Mouse (Mus musculus): ENCODE measurements around the gene Zbtb14.

The Zbtb14 gene

GRCm38 (mm10) chr17:69382511-69383100, at the start of gene Zbtb14:
Gene Zbtb14 (plus strand): TSS chr17:69383050.
- peak; percentile 71 for DNase-seq (ENCODE audit: low spot score)

DNA sequence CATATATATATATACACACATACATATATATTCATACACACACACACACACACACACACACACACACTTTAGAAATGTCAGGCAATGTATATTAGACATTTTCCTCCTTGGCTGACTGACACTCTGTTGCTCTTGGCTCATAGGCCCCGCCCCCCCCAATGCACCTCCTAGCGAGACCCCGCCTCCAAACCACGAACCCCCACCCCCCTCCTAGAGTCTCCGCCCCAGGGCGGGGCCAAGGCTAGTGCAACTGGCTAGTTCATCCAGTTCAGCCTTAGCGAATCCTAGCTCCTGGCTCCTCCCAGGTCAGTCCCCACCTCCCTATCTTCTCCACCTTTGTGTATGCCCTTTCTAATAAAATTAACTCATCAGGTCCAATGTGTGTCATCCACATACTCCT, 36.8 kb upstream of the Zbtb14 start:
- DNase-seq (ENCODE audit: low spot score): no peak

DNA sequence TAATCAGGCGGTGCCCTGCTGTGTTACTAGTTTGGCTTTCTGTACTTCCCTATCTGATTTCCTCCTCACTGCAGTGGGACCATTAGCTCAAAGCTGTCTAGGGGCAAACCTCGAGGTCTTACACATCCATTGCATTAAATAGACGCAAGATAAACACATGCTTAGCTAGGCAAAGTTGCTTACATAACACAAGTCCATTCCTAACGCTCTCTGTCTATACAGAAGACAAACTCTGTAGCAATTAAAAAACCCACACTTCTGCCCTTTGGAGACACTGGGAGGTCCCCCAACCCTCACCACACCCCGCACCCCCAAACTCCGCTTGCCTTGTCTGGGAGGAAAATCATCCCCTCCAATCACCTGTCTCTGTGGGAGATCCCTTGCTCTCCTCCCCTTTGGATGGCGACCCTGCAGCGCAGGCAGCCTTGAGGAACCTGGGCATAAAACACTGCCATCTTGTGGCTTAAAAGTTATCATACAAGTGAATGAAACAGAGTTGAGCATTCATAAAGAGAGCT, 33.8 kb upstream of the Zbtb14 start:
- DNase-seq (ENCODE audit: low spot score): peak; percentile 33

- no peak for DNase-seq (ENCODE audit: low spot score)
Measured at GRCm38 (mm10) chr17:69365049-69365448, 17.8 kb upstream of the Zbtb14 start.

DNA sequence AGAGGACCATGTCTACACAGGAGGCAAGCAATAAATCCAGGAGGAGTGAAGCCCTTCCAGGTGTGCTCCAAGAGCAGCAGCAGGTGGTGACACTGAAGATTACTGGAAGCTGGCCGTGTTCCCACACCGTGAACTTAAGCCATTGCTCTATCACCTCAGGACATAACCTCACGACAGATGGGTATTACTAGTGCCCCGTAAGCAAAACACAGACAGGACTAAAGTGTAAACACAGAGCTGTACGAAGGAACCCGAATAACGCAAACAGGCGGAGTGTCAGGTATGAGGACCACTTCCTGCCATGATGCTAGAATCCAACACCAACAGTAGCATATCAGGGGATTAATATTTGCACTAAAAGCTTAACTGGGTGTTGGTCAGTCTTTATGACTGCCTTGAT, 2.0 kb upstream of the Zbtb14 start:
- no peak for DNase-seq (ENCODE audit: low spot score)

DNA sequence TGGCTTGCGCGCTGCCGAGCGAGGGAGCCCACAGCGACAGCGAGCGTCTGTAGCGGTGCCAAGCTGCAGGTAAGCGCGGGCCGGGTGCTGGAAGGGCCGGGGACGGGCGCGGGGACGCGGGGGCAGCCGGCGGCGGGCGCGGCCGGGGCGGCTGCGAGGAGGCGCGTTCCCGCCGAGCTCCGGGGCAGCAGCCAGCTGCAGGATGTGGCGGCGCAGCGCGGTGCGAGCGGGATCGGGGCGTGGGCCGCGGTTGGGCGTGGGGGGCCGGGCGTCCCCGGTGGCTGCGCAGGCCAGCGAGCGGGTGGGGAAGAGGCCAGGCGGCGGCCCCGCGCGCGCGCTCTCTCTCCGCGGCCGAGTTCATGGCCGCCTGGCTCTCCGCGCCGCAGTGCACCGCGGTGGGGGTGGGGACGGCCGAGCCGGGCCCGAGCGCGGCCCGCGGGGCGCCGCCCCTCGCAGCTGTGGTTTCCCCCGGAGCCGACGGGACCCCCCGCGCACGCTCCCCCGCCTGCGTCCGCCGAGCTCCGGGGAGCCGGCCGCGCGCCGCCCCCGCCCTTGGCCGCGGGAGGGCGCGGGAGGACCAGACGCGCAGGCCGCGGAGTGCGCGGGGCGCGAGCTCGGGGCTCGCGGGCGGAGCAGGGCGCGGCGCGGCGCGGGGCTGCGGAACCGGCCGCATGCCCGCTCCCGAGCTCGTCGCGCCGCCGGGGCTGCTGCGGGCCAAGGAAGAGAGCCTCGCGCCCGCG, 521 bp downstream of the Zbtb14 start:
- DNase-seq (ENCODE audit: low spot score): peak; percentile 21

DNA sequence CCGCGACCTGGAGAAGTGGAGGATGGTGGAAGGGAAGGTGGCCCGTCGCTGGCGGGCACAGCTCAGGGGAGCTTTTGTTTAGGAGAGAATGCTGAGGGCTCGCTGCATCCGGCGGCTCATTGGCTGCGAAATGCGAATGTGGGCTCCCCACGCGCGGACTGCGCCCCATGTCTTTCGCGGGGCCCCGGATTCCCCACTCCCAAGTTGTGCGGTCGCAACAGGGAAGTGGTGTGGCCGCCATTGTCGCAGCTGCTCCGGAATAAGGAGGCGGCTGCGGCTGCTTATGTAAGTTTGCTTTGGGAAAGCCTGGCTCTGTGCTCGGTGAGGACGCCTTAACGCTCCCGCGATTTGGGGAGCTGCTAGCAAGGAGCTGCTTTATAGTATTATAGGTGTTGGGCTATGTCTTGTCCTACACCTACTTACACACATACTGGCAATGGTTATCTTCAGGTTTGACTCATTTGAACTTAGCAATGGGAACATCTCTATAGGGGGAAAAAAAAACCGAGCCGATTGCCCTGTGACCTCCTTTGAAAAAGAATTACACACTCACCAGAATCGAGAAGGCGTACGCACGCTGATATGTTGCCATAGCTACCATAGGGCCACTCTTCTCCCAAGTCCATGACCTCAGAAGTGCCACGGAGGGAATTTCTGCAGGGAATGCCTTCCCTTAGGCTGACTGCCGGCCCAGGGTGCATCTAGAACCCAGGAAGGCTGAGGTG, 1.3 kb downstream of the Zbtb14 start:
- peak; percentile 36 for DNase-seq (ENCODE audit: low spot score)

DNA sequence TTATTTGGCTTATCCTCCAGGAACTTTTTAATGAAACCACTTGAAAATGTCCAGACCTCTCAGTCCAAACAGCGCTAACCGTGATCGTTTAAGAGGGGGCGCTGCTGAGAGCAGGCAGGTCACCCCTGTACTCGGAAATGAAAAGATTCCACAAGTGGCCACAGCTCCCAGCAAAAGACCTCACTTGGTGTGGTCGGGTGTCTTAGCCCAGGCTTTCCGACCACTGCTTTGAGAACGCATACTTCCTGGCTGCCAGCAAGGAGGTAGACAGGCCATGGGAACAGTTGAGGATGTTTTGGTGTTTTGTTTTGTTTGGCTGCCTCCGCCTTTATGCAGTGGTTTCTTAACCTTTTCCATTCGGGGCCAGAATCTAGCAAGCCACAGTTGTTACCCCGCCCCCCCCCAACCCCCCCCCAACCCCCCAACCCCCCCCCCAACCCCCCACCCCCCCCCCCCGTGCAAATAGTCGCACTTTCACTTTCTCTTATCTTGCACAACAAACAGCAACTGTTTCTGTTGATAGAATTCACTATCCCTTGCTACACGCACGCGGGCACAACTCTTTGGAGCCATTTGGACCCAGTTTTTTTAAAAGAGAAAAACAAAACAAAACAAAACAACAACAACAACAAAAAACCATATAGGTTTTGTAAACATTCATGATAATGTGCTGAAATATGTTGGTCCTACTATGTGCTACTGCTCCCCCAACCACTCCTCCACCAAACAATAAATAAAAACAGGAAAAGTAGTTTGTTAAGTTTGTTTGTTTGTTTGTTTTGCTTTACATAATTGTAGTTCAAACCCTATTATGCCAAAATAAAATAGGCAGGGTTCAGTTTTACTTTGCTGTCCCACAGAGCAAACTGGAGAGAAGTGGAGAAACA, 13.5 kb downstream of the Zbtb14 start:
- no peak for DNase-seq (ENCODE audit: low spot score)

DNA sequence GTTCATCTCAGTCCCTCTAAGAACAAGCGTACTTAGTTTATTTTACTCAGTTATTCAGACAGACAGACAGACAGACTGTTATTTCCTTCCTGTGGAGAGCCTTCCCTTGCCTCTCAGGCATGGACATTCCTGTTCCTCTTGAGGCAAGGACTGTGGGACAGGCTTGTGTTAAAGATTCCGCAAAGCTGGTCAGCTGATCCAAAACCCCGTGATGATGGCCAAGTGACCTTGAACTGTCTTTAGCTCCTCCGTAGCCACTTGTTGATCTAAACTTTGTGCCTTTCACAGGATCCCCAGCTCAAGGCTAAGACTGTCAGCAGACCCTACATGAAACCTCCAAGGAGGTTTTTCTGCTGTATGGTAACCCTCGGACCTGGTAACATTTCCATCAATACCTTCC, 14.3 kb downstream of the Zbtb14 start:
- no peak for DNase-seq (ENCODE audit: low spot score)

DNA sequence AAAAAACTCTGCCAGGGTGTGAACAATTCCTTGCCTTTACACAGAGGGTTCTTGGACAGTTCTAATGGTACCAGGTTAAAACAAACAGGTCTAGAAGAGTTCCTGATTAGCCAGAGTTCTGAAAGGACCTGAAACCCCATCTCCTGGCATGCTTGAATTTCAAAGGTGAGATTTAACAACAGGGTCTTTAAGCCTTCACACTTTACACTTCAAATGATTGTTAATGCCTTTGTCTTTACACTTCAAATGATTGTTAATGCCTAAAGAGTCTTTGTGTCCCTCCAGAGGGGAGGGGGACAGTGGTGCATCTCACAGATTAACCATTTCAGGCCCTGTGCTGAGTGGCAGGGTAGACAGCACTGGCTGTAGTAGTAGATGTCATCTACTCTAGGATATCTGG, 15.2 kb downstream of the Zbtb14 start:
- no peak for DNase-seq (ENCODE audit: low spot score)

- DNase-seq (ENCODE audit: low spot score): no peak
Measured at GRCm38 (mm10) chr17:69401146-69401545, 18.3 kb downstream of the Zbtb14 start.

GRCm38 (mm10) chr17:69416163-69416562, 33.3 kb downstream of the Zbtb14 start:
- DNase-seq (ENCODE audit: low spot score): no peak

- peak; percentile 84 for DNase-seq (ENCODE audit: low spot score)
Measured at GRCm38 (mm10) chr17:69416920-69417661, 34.2 kb downstream of the Zbtb14 start.

DNA sequence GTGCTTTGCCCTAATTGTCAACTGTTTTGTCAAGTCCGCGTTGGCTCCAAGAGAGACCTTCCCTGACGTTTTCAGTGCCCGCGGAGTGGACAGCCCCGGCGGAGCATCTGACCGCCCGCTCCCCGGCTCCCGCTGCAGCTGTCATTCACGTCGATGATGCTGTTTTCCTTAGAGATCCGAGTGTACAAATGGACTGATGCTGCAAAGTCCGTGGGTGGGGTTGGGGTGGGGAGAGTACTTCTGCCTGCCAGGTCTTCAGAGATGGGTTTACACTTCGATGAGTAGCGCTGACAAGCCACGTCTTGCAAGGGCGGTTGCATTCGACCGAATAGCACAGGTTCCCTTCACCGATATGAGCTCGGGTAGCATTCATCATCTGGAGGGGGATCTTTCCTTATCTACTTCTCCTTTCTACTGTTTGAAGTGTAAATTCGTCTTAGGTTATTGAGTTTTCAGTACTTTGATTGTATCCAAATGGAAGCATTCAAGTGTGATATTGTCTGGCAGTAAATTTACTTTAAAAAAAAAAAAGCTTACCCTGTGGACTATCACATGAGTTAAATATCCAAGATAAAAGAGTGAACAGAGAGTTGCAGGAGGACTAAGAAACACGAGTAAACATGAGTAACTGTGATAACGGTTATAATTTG, 35.0 kb downstream of the Zbtb14 start:
- DNase-seq (ENCODE audit: low spot score): no peak

DNA sequence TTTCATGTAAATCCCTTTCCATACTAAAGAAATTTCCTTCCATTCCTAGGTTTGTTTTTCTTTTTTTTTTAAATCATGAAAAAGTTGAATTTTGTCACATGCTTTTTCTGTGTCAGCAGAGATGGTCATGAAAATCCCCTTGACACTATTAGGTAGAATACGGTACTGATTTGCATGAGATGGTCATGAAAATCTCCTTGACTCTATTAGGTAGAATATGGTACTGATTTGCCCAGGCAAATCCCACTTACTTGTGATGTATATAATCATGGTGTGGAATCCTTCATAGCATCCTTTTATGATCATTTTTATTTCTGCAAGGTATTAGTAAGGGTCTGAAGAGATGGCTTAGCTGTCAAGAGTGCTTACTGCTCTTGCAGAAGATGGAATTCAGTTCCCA, 38.7 kb downstream of the Zbtb14 start:
- DNase-seq (ENCODE audit: low spot score): no peak

DNA sequence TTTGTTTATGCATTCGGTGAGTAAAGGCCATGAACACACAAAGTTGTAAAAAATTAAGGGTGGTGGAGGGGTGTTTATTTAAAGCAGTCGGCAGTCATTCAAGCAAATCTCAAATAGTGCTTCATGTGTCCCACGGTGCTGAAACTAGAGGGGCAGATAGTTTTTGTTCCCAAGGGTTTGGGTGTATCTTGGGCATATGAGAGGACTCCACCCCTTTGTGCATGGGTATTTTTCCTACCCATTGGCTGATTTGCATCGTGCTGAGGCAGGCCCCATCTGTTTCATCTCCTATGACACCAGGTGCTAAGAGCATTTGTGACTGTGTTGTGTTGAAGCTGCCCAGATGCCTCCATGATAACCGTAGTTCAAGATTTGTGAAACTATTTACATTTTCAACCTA, 55.0 kb downstream of the Zbtb14 start:
- no peak for DNase-seq (ENCODE audit: low spot score)

DNA sequence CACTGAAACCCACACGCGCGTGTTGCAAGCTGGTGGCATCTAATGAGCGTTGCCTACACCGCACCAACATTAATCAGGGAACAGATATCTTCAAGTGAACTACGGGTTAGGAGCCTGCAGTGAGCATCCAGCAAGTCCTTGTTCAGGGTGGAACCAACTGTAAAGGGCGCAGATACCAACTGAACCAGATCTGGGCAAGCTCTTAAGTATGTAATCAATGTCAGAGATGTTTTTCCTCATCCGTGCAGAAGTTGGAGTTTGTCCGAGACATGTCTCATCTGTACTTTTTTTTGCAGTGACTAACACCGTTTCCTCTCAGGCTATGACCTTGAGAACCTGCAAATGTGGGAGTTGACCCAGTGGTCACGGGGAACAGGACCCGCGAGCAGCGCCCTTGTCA, 55.6 kb downstream of the Zbtb14 start:
- no peak for DNase-seq (ENCODE audit: low spot score)

DNA sequence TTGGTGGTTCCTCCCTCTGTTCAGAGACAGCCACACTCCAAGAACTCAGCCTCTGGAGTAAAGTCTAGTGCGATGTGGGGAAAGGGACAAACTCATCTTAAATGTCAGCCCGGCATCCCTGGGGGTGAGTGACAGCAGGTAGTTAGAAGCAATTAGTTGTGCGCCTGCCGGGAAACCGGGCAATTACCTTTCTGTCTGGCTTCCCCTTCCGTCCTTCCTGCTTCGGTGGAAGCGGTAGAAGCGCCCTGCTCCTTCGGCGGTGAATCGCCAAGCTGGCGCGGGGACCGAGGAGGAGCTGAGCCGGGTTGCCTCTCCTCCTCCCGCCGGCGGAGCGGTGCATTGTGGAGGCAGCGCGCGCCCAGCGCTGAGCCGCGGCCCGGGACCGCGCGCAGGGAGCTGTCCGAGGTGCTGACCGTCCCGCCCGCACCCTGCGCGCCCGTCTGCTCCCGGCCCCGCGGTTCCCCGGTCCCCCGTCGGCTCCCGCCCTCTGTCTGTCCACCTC, 56.2 kb downstream of the Zbtb14 start, which contains the start of gene Akain1:
Gene Akain1 (plus strand): TSS at position 337 of the 502 bp plus-strand sequence.
- no peak for DNase-seq (ENCODE audit: low spot score)

GRCm38 (mm10) chr17:69439571-69440480, 57.0 kb downstream of the Zbtb14 start:
- DNase-seq (ENCODE audit: low spot score): no peak
